In genomic region chr11:3910513-3911310, GRCm38 (mm10) we compare ENCODE assay signal across 9 mouse cellular contexts. TPM values are rescaled to one million over a fixed set of nuclear protein-coding genes. Genes with fewer than 3 reads are reported as not detected.
DNase-seq lines count a peak whose midpoint lies in the region; ATAC-seq lines count a peak whose summit lies in the region.
"Had no signal": no experiment of that assay in that cellular context is flagged by ENCODE, and none has a peak within 500 bp of the region (broad histone marks: within the 10 kb centered on the region; RNA-seq: fewer than 3 reads in every experiment).

No protein-coding gene starts in this region.

- peak; percentile 49 to 64 for DNase-seq in cerebellum, postnatal 25 days
- no peak for DNase-seq in cerebellum, adult 9-10 months
- no peak for DNase-seq in hindbrain, embryonic 14.5 days (ENCODE audit: low spot score)
- peak; percentile 90 for DNase-seq in skeletal muscle tissue, adult 2 months (ENCODE audit: low read depth, low spot score)
- DNase-seq in testis, postnatal 14 days (ENCODE audit: low spot score) = no peak
- no peak for DNase-seq in natural killer cell, adult 2 months (ENCODE audit: low spot score in 2 of 2)

- peaks cover 74% of the 10 kb centered on the region for H3K4me1 ChIP-seq in megakaryocyte, embryonic 14.5 days
- peaks cover 43% of the 10 kb centered on the region for H3K4me1 ChIP-seq in hindbrain, embryonic 14.5 days (replicated peaks; ENCODE audit: control insufficient read depth, insufficient read depth, low read length)

- ATAC-seq in megakaryocyte, adult 5-6 weeks (ENCODE audit: poor library complexity, severe bottlenecking) = no peak
- no peak for ATAC-seq in hindbrain, embryonic 14.5 days (ENCODE audit: low FRiP score)

- no peak overlapping the region for H3K27ac ChIP-seq in hindbrain, embryonic 14.5 days
- H3K27ac ChIP-seq: liver, embryonic 15.5 days had no signal

- peaks cover 9% of the 10 kb centered on the region for H3K27me3 ChIP-seq in megakaryocyte, embryonic 14.5 days (replicated peaks)
- H3K27me3 ChIP-seq in hindbrain, embryonic 14.5 days (ENCODE audit: control insufficient read depth, insufficient read depth, low read length) = no peaks in the 10 kb centered on the region

- peak overlapping the region; percentile 26; the same call in 1 of the 2 replicates for H3K9ac ChIP-seq in hindbrain, embryonic 14.5 days
- H3K9ac ChIP-seq: liver, embryonic 15.5 days had no signal

- H3K9me3 ChIP-seq in megakaryocyte, embryonic 14.5 days = no peaks in the 10 kb centered on the region
- H3K9me3 ChIP-seq in hindbrain, embryonic 14.5 days (ENCODE audit: control insufficient read depth, low read length) = no peaks in the 10 kb centered on the region
- H3K9me3 ChIP-seq: liver, embryonic 15.5 days had no signal

- peak overlapping the region; percentile 85 for H3K4me2 ChIP-seq in hindbrain, embryonic 14.5 days (replicated peaks)
- H3K4me2 ChIP-seq: liver, embryonic 15.5 days had no signal

- H3K36me3 ChIP-seq in megakaryocyte, embryonic 14.5 days (replicated peaks; ENCODE audit: low read length) = peaks cover 42% of the 10 kb centered on the region
- peaks cover 16% of the 10 kb centered on the region; the same call in 1 of the 2 replicates for H3K36me3 ChIP-seq in hindbrain, embryonic 14.5 days (replicated peaks; ENCODE audit: control insufficient read depth, insufficient read depth)
- H3K36me3 ChIP-seq: liver, embryonic 15.5 days had no signal

- WGBS in hindbrain, embryonic 14.5 days = 53% methylated on average over 5 of the region's 5 CpGs

- H3K4me3 ChIP-seq in megakaryocyte, embryonic 14.5 days (replicated peaks) = peak overlapping the region; percentile 83
- H3K4me3 ChIP-seq in hindbrain, embryonic 14.5 days (replicated peaks; ENCODE audit: low read length) = peak overlapping the region; percentile 62
- H3K4me3 ChIP-seq: liver, embryonic 15.5 days had no signal

RNA-seq across cellular contexts. Expression of gene Slc35e4, which starts 3.8 kb away (rescaled TPM):
- 11.8 and 25.3 TPM in 2 replicates for polyA plus RNA-seq in megakaryocyte, embryonic 14.5 days (2012; ENCODE audit: insufficient read depth, low replicate concordance)
- 4.0 and 4.1 TPM in 2 replicates for total RNA-seq in megakaryocyte, adult 5-6 weeks (2015)
- 7.4 and 7.9 TPM in 2 replicates for total RNA-seq in megakaryocyte, adult 5-6 weeks (2017)
- polyA plus RNA-seq in hindbrain, embryonic 14.5 days (2014; fragmentation: Nextera tagmentation; extraction: Ambion mirVana) = 11.2 and 14.2 TPM in 2 replicates

RNA-seq across cellular contexts. Expression of gene Dusp18, which starts 15.7 kb away (rescaled TPM):
- polyA plus RNA-seq in megakaryocyte, embryonic 14.5 days (2012; ENCODE audit: insufficient read depth, low replicate concordance) = 0.70 TPM in 1 of 2 replicates, not detected in the other
- total RNA-seq in megakaryocyte, adult 5-6 weeks (2015) = 0.41 and 0.49 TPM in 2 replicates
- total RNA-seq in megakaryocyte, adult 5-6 weeks (2017) = 0.08 and 0.44 TPM in 2 replicates
- 29.2 and 30.2 TPM in 2 replicates for polyA plus RNA-seq in hindbrain, embryonic 14.5 days (2014; fragmentation: Nextera tagmentation; extraction: Ambion mirVana)

RNA-seq across cellular contexts. Expression of gene 4921536K21Rik, which starts 15.8 kb away (rescaled TPM):
- 0.15 TPM in 1 of 2 replicates, not detected in the other for polyA plus RNA-seq in megakaryocyte, embryonic 14.5 days (2012; ENCODE audit: insufficient read depth, low replicate concordance)
- 0.09 TPM in 1 of 2 replicates, not detected in the other for total RNA-seq in megakaryocyte, adult 5-6 weeks (2015)
- 0.15 TPM in 1 of 2 replicates, not detected in the other for total RNA-seq in megakaryocyte, adult 5-6 weeks (2017)
- 0.13 and 0.28 TPM in 2 replicates for polyA plus RNA-seq in hindbrain, embryonic 14.5 days (2014; fragmentation: Nextera tagmentation; extraction: Ambion mirVana)
- polyA plus RNA-seq: liver, embryonic 15.5 days had no signal

RNA-seq across cellular contexts. Expression of gene Tcn2, which starts 21.2 kb away (rescaled TPM):
- 2.7 and 9.7 TPM in 2 replicates for polyA plus RNA-seq in megakaryocyte, embryonic 14.5 days (2012; ENCODE audit: insufficient read depth, low replicate concordance)
- total RNA-seq in megakaryocyte, adult 5-6 weeks (2015) = 108 and 109 TPM in 2 replicates
- 57.0 and 66.9 TPM in 2 replicates for total RNA-seq in megakaryocyte, adult 5-6 weeks (2017)
- 31.0 and 31.4 TPM in 2 replicates for polyA plus RNA-seq in hindbrain, embryonic 14.5 days (2014; fragmentation: Nextera tagmentation; extraction: Ambion mirVana)

RNA-seq across cellular contexts. Expression of gene Osbp2, which starts 47.0 kb away (rescaled TPM):
- polyA plus RNA-seq in megakaryocyte, embryonic 14.5 days (2012; ENCODE audit: insufficient read depth, low replicate concordance) = 0.31 and 1.4 TPM in 2 replicates
- 0.25 TPM in 1 of 2 replicates, not detected in the other for total RNA-seq in megakaryocyte, adult 5-6 weeks (2015)
- total RNA-seq in megakaryocyte, adult 5-6 weeks (2017) = not detected in 2 replicates
- 23.8 and 27.9 TPM in 2 replicates for polyA plus RNA-seq in hindbrain, embryonic 14.5 days (2014; fragmentation: Nextera tagmentation; extraction: Ambion mirVana)

Comparison
In these comparisons a context has a peak if more than half of its experiments do, and no peak if none do; other contexts are left out.
1. DNase-seq: peak in cerebellum, postnatal 25 days (2 of 2) and skeletal muscle tissue, adult 2 months (single experiment); none in cerebellum, adult 9-10 months (single experiment), hindbrain, embryonic 14.5 days (single experiment), testis, postnatal 14 days (single experiment) and natural killer cell, adult 2 months (0 of 2).
2. RNA of gene Dusp18, which starts 15.7 kb away (polyA plus RNA-seq): 29.2 to 30.2 TPM in hindbrain, embryonic 14.5 days; 0.70 TPM in megakaryocyte, embryonic 14.5 days; every median in the first group is over 10 times any median in the second.